Mouse (Mus musculus) lung, postnatal 0 days (tissue): ENCODE measurements around the gene Grap2.

Experiments used
- CTCF ChIP-seq: IDR thresholded peaks from 2 replicates; pipeline ENCODE4 v1.5.1; 2016; ENCODE audit warnings: antibody characterized with exemption, mild to moderate bottlenecking
- EP300 ChIP-seq: IDR thresholded peaks from 2 replicates; pipeline ENCODE4 v1.6.1; 2016; ENCODE audit warnings: antibody characterized with exemption, mild to moderate bottlenecking, control low read depth

DNA sequence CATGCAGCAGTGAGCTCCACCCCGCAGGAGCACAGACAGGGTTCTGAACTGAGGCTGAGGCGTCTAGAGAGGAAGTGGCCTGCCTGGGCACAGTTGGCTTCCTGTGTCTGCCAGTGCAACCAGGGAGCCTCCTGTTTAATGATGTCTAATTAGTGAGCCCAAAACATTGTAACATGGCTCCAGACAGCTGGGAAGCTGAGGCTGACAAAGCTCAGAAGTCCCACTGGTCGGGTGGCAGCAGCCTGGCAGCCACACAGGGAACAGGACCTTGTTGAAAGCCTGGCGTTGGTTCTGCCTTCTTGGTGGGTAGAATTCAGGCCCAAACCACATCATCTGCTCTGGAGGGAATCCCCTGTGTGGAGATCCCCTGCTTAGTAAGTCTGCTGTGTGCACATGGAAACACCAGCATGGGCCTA, 109.1 kb downstream of the Grap2 start:
- TF ChIP-seq CTCF (no peak), EP300 (no peak)
